Mouse (Mus musculus) midbrain, postnatal 0 days (tissue): Measurements from ENCODE around the gene Jarid2. TPM values are rescaled to one million over a fixed set of nuclear protein-coding genes. Genes with fewer than 3 reads are reported as not detected.
A peak's percentile ranks its signal among the peaks of the same experiment; 100 is the strongest.

Experiments
- ATAC-seq: fragments of 200-750 bp; cut with Nextera tagmentation; 2 replicates; pipeline ENCODE4 v1.8.0; 2017; ENCODE audit warnings: moderate number of reproducible peaks, mild to moderate bottlenecking, moderate TSS enrichment, moderate library complexity; ENCODE audit not compliant: low FRiP score
- DNase-seq: peaks from one replicate; pipeline ENCODE4 v3.0.0-alpha.2; 2015; ENCODE audit warnings: low spot score
- H3K27ac ChIP-seq: fragments of 300-500 bp; sonication (generic); 2 replicates; pipeline ENCODE4 v1.5.1; 2014; ENCODE audit warnings: low read depth, mild to moderate bottlenecking, low read length, mixed read lengths
- H3K27me3 ChIP-seq: fragments of 300-500 bp; sonication (generic); 2 replicates; pipeline ENCODE4 v1.6.1; 2014; ENCODE audit warnings: low read length, control low read depth, mixed read lengths; ENCODE audit not compliant: insufficient read depth
- H3K36me3 ChIP-seq: fragments of 300-500 bp; sonication (generic); 2 replicates; pipeline ENCODE4 v1.6.1; 2014; ENCODE audit warnings: low read length, control low read depth, mixed read lengths; ENCODE audit not compliant: insufficient read depth
- H3K4me1 ChIP-seq: fragments of 300-500 bp; sonication (generic); 2 replicates; pipeline ENCODE4 v1.6.1; 2014; ENCODE audit warnings: mild to moderate bottlenecking, control low read depth, antibody characterized with exemption, low read length, mixed read lengths; ENCODE audit not compliant: insufficient read depth
- H3K4me2 ChIP-seq: fragments of 300-500 bp; sonication (generic); 2 replicates; pipeline ENCODE4 v1.6.1; 2014; ENCODE audit warnings: low read depth, mild to moderate bottlenecking, low read length, mixed read lengths; ENCODE audit not compliant: poor library complexity, severe bottlenecking
- H3K4me3 ChIP-seq: fragments of 300-500 bp; sonication (generic); 2 replicates; pipeline ENCODE4 v1.5.1; 2014; ENCODE audit warnings: low read depth, mild to moderate bottlenecking, low read length, moderate library complexity
- H3K9ac ChIP-seq: fragments of 300-500 bp; sonication (generic); replicated peaks from 2 replicates; pipeline ENCODE4 v1.6.1; 2014; ENCODE audit warnings: mild to moderate bottlenecking, low read length, moderate library complexity, mixed read lengths; ENCODE audit not compliant: poor library complexity, severe bottlenecking
- H3K9me3 ChIP-seq: fragments of 300-500 bp; sonication (generic); 2 replicates; pipeline ENCODE4 v1.6.1; 2016; ENCODE audit warnings: low read length, control low read depth
- CTCF ChIP-seq: IDR thresholded peaks from 2 replicates; pipeline ENCODE4 v1.5.1; 2016; ENCODE audit warnings: antibody characterized with exemption, mild to moderate bottlenecking
- WGBS: fragments of 180-500 bp; shearing (Covaris S2); extraction: QIAGEN DNeasy Blood & Tissue Kit; methylation state at CpG from one replicate; pipeline ENCODE4 v1.1.7; 2014; 5-methylcytosine and 5-hydroxymethylcytosine counted together
- polyA plus RNA-seq: library from polyadenylated mRNA; unstranded; fragments of >200 nt; fragmentation: Nextera tagmentation; extraction: Ambion mirVana; gene quantifications from 2 replicates; pipeline ENCODE4 v1.2.1, GENCODE M21; 2015
- total RNA-seq: library from RNA; depleted of rRNA; stranded (reverse); fragments of >200 nt; gene quantifications from 2 replicates; pipeline ENCODE4 v1.2.3, GENCODE M21; 2014; rRNA removed

The Jarid2 gene
- 18.0 and 27.6 TPM in 2 replicates for total RNA-seq
- 16.4 and 19.3 TPM in 2 replicates for polyA plus RNA-seq

DNA sequence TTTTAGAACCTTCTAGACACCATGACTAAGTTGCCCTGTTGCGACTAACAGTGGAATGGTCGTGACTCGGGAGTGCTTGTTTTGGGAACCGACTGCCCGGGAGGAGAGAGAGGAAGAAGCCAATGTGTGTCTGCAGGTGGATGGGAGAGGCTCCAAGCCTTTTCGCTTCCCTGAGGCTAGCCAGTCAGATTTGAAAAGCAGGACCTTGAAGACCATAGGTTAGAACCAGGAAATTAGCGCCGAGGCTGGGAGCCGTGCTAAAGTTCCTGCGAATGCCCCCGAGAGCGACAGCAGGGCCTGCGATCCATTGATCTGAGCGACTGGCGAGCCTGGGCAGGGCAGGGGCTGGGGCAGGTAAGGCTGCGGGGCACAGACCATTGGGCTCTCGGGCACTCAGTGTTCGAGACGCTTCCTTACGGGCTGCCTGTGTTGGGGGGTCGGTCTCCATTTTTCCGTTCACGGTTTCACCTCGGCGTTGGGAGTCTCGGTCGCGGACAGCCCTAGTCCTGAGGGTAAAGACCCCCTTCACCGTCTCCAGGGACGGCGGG is at the start of gene Jarid2:
Gene Jarid2 (plus strand): TSS at position 51 of the 548 bp plus-strand sequence.
- Histone ChIP-seq H3K9ac (peak within 1 kb of the TSS; percentile 84), H3K4me1 (no peaks in the 10 kb centered on the region), H3K4me2 (peak within 1 kb of the TSS; percentile 91), H3K9me3 (no peaks in the 10 kb centered on the region), H3K27ac (peak within 1 kb of the TSS; percentile 92), H3K4me3 (peak within 1 kb of the TSS; percentile 73), H3K27me3 (no peaks in the 10 kb centered on the region), H3K36me3 (no peaks in the 10 kb centered on the region)
- no peak for DNase-seq
- 4% methylated on average over 27 of the region's 31 CpGs for WGBS
- no peak for TF ChIP-seq CTCF
- no peak for ATAC-seq

DNA sequence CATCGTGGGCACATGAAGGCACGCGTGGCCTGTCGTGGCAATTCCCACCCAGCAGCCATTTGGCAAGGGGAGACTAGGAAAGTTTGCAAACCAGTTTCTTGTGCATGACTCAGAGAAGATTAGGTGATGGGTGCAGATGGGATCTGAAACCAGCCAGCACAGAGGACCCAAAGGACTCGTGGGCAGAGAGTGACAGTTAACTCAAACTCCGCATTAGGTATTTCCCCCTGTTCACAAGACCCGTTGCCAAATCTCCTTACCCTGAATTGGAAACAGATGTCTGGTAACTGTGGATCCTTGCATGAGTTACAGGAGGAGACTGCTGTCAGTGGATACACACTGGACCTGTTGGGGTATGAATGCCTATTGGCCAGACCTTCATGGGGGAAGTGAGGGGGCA is 48.2 kb upstream of the Jarid2 start:
- WGBS = 86% methylated on average over 7 of the region's 7 CpGs
- TF ChIP-seq CTCF = no peak

DNA sequence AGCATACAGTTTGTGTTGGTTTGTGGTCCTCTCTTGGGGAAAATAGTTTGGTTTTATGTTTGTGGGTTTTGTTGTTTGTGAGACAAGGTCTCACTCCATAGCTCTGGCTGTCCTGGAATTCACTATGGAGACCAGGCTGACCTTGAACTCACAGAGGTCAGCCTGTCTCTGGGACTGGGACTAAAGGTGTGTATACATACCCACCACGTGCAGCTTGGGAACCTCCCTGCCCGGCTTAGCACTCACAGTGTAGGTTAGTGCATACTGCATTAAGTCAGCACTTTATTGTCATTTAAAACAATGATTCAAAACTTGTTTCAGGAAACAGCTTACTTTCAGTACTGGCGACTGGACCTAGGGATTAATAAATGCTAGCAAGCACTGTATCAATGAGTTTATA is 41.1 kb upstream of the Jarid2 start:
- Histone ChIP-seq H3K4me3 (no peak overlapping the region), H3K4me1 (no peaks in the 10 kb centered on the region), H3K27me3 (no peaks in the 10 kb centered on the region), H3K27ac (no peak overlapping the region), H3K4me2 (no peak overlapping the region), H3K9ac (no peak overlapping the region), H3K9me3 (no peaks in the 10 kb centered on the region), H3K36me3 (no peaks in the 10 kb centered on the region)
- 55% methylated on average over 3 of the region's 3 CpGs for WGBS
- no peak for TF ChIP-seq CTCF
- ATAC-seq (no peak), DNase-seq (no peak)

More for the DNA sequence above, 48.2 kb upstream of the Jarid2 start:
- Histone ChIP-seq H3K9ac (no peak overlapping the region), H3K36me3 (no peaks in the 10 kb centered on the region), H3K27me3 (no peaks in the 10 kb centered on the region), H3K4me3 (no peak overlapping the region), H3K9me3 (no peaks in the 10 kb centered on the region), H3K27ac (no peak overlapping the region), H3K4me1 (no peaks in the 10 kb centered on the region), H3K4me2 (no peak overlapping the region)
- DNase-seq (no peak), ATAC-seq (no peak)

DNA sequence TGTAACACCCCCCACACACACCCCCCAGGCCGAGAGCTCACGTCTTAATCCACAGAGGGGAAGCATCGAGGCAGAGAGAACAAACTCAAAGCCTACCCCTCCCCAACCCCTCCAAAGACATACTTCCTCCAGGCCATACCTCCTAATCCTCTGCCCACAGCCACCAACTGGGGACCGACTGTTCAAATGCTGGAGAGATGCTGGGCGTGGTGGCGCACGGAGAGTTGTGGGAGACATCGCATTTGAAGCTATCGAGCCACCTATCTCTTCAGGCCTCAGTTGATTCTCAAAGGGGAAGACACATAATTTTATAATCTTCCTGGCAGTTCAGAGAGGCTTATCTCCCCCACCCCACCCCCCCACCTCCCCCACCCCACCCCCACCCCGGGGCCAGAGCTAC is 31.6 kb upstream of the Jarid2 start:
- H3K27me3 ChIP-seq = no peaks in the 10 kb centered on the region
- no peak overlapping the region for H3K9ac ChIP-seq
- H3K4me3 ChIP-seq = no peak overlapping the region
- no peaks in the 10 kb centered on the region for H3K9me3 ChIP-seq
- no peaks in the 10 kb centered on the region for H3K4me1 ChIP-seq
- no peak overlapping the region for H3K4me2 ChIP-seq
- no peak overlapping the region for H3K27ac ChIP-seq
- no peaks in the 10 kb centered on the region for H3K36me3 ChIP-seq
- 72% methylated on average over 10 of the region's 10 CpGs for WGBS
- no peak for TF ChIP-seq CTCF
- DNase-seq (no peak), ATAC-seq (no peak)

DNA sequence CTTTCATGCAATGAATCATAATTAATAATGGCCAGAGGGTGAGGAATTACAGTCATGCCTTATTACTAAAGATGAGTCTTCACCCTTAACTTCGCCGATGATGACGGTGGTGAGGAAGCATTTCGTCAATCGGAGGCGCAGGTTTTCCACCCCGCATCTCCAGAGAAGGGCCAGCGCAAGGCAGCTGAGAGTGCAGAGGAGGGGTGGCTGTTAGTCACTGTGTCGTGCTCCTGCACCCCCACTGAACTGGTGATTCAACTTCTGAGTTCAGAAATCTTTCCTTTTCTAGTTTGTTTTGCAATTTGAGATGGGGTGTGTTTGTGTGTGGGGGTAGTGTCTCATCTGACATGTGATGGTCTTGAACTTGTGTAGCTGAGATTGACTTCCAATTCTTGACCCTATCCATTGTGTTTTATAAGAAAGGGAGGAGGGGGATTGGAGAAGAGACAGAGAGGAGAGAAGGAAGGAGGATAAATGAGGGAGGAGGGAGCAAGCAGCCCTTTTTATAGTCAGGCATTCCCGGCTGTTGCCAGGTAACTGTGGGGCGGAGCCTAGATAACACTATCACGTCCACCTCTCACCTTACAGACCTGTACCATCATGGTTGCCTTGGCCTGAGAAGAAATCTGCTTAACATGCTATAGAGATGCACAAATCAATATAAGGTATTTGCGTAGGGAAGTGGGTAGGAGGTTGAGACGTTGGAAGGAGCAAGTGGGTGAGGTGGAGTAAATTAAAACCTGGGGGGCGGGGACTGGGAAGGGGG is 25.1 kb upstream of the Jarid2 start:
- Histone ChIP-seq H3K4me1 (no peaks in the 10 kb centered on the region; the same call in 1 of the 2 replicates), H3K4me2 (no peak overlapping the region), H3K4me3 (no peak overlapping the region), H3K36me3 (no peaks in the 10 kb centered on the region), H3K27ac (no peak overlapping the region), H3K27me3 (no peaks in the 10 kb centered on the region), H3K9me3 (no peaks in the 10 kb centered on the region), H3K9ac (no peak overlapping the region)
- ATAC-seq (no peak), DNase-seq (no peak)
- WGBS = 84% methylated on average over 15 of the region's 15 CpGs
- TF ChIP-seq CTCF = no peak

DNA sequence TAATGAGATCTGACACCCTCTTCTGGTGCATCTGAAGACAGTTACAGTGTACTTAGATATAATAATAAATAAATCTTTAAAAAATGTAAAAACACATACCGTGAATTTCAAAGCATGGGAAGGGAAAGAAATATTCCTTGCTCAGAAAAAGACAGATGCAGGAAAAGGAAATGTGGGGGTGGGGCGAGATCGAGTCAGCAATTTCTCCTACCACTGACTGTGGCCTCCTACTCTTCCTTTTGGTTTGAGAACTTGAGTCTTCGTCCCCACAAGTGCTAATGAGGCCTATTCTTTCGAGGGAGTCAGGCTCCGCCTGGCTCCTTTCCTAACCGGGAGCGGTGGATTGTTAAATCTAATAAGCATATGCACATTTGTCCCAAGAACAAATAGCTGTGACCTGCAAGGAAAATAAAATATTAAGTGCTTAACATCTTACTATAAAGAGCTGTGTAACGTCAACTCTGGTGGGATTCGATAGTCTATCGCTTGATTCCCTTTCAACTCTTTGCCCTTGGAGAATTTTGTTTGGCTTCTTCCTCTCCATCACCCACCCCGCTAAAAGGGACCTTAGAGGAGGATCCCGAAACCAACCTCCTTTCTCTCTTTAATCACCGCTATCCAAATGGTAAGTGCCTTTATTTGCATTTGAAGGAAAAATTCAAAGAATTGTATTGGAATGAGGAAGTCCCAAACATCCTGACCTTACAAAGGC is 24.1 kb upstream of the Jarid2 start:
- Histone ChIP-seq H3K9me3 (no peaks in the 10 kb centered on the region), H3K27ac (no peak overlapping the region), H3K4me2 (no peak overlapping the region), H3K4me1 (no peaks in the 10 kb centered on the region; the same call in 1 of the 2 replicates), H3K27me3 (no peaks in the 10 kb centered on the region), H3K4me3 (no peak overlapping the region), H3K9ac (no peak overlapping the region), H3K36me3 (no peaks in the 10 kb centered on the region)
- ATAC-seq (no peak), DNase-seq (no peak)
- no peak for TF ChIP-seq CTCF
- WGBS = 47% methylated on average over 14 of the region's 14 CpGs
